Mouse (Mus musculus) spleen, postnatal 36 days (tissue): ENCODE measurements around the gene Adcy4.

Source experiments
- DNase-seq, 2 experiments: peaks; one replicate each; pipeline ENCODE4 v3.0.0; 2022; ENCODE audit warnings: low spot score in 2 of 2, mixed read lengths in 1 of 2

Adcy4 gene

DNA sequence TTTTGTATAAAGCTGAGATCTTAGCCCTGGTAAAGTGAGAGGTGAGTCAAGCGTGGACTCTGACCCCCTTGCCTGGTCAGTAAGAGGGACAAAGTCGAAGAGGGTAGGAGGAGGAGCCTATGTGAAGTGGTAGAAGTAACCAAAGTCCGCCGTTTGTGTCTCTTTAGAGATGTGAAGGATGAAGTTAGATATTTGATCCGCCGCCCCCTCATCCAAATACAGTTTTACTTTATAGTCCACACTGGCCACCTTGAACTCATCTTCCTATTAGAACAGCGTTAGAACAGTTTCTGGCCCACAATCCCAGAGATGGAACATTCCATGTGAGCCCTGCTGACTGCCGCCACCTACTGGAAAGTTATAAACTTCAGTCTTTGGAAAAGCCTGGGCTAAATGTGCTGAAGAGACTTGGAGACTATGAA lies 25.5 kb downstream of the Adcy4 start, which contains the start of gene Cideb:
Gene Cideb (minus strand): TSS at position 96 of the 422 bp plus-strand sequence.
- no peak for DNase-seq

GRCm38 (mm10) chr14:55757566-55757965 lies 26.3 kb downstream of the Adcy4 start:
- no peak for DNase-seq

DNA sequence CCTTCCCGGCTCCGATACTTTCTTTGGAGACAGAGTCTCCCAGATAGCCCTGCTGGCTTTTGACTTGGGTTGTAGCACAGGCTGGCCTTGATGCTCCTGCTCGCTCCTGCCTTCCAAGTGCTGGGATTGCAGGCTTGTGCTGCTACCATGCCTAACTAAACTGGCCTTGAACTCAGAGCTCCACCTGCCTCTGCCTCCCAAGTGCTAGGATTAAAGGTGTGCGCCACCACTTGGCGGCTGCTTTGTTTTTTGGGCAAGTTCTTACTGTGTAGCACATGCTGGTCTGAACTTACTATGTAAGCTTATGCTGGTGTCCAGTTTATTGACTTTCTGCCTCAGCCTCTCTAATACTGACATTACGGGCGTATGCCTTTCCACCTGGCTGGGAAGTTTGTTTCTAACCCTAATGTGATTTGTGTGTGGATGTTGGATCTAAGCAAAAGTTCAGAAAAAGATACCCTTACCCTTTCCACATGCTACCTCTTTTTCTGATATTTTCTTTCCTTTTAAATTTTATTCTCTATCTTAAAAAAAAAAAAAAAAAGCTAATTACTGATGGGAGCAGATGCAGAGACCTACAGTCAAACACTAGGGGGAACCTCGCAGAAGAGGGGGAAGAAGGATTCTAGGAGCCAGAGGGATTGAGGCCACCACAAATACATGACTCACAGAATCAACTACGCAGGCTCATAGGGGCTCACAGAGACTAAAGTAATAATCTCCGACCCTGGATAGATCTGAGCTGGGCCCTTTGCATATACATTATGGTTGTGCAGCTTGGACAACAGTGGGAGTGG lies 36.6 kb downstream of the Adcy4 start:
- DNase-seq, result no peak

- DNase-seq, result no peak
Measured at GRCm38 (mm10) chr14:55745861-55746237, 38.0 kb downstream of the Adcy4 start.

DNA sequence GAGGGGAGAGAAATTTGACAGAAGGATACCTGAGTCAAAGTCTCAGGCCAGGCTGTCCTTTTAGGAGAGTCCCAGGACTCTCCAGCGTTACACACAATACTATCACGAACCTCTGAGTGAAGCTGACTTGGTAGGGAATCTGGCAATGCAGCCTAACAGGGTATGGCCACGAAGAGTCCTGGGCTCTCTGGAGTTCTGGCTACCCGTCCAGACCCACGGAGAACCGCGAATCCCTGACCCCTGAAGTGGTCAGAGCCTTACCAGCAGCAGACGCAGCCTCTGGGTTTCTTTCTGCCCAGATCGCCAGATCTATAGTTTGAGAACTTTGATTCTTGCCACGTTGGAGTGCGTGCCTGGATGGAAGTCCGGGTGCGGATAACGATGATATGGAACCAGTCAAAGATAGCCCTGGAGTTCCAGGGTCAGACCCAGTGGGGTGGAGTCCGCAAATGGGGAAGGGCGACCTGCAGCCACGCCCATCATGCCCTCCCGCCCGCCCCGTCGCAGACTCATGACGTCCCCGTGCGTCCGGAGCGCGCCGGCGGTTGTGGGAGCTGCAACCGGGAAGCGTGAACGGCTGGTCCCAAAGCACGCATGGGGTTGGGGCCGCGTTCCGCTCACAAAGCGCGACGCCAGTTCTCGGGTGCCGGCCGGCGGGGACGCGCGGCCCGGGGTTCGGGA lies 38.6 kb downstream of the Adcy4 start, which contains the start of the genes Dhrs1 and Nop9:
Gene Dhrs1 (minus strand): TSS at position 511 of the 681 bp plus-strand sequence.
Gene Nop9 (plus strand): TSS at position 514 of the 681 bp plus-strand sequence.
- peak; percentile 81 to 84 for DNase-seq

DNA sequence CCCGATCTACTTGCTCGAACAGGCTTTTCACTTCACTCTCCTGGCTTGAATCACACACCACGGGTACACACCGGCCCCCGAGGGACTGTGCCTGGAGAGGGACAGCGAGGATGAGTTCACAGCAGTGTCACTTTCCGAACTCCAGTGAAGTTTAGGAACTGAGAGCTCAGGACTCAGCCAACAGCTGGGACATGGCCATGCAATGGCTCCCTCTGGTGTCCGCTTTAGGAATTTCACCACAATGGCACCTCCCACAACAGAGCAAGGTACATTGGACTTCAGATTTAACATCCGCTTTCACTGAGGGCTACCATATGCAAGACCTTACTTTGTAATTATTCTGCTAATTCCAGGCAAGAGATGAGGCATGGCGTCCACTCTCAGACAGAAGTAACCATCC lies 40.2 kb downstream of the Adcy4 start:
- DNase-seq, result peak; percentile 82 to 83

GRCm38 (mm10) chr14:55737086-55737687 lies 46.7 kb downstream of the Adcy4 start:
- DNase-seq, result no peak

DNA sequence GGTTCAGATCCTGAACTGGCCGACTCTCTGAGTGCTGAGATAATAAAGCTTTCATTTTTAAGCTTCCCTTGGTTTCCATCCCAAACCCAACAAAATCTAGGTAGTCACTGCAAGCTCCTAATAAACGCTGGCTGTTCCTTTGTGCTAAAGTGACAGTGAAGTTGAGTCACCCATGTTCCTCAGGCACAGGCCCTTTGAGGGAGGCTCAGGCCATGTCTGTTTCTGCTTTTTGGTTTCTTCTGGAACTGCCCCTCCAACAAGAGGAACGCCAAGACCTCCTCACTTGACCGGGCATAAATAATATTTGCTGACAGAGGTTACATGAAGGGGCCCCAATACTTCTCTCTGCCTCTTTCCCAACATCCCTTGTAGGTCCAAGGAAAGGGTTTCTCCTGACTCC lies 48.1 kb downstream of the Adcy4 start:
- DNase-seq, result no peak

- no peak for DNase-seq
Measured at GRCm38 (mm10) chr14:55735334-55735733, 48.6 kb downstream of the Adcy4 start.

GRCm38 (mm10) chr14:55734869-55735268 lies 49.0 kb downstream of the Adcy4 start:
- DNase-seq, result no peak

DNA sequence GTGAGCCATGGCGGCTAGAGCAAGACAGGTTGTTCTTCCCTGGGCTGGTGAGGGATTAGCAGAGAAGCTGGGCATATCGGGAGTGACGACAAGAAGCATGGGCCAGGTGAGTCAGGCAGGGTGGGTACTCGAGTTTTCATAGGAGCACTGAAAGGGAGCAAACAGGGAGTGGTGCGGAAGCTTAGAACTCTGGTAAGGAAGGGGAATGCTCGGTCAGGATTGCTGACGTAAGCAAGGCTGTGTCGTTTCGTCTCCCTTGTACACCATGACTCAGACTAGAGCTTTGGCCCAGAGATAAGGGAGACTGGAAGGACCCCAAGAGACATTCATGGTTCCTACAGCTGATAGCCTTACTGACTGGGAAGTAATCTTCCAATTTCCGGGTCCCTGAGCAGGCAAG lies 50.0 kb downstream of the Adcy4 start:
- no peak for DNase-seq

DNA sequence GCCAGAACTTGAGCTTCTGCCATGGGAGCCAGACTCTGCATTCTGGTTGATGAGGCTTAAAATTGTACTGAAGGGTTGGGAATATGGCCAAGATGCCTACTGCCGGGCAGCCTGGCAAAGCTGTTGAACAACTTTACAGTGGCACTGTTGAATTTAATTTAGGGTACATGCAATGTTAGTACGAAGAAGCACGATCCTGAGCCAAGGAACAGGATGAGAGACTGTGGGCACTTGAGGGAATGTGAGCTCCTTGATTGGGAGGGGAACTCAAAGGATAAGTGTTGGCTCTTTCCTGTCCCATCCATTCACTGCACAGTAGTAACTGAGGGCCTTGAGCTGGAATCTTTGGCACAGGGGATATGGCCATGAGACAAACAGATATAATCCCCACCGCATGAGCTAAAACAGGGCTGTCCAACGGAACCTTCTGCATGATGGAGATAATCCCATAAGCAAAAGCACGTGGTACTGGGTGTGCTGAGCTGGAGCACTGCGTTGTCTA lies 53.3 kb downstream of the Adcy4 start:
- no peak for DNase-seq

GRCm38 (mm10) chr14:55730116-55730515 lies 53.8 kb downstream of the Adcy4 start:
- DNase-seq, result no peak

DNA sequence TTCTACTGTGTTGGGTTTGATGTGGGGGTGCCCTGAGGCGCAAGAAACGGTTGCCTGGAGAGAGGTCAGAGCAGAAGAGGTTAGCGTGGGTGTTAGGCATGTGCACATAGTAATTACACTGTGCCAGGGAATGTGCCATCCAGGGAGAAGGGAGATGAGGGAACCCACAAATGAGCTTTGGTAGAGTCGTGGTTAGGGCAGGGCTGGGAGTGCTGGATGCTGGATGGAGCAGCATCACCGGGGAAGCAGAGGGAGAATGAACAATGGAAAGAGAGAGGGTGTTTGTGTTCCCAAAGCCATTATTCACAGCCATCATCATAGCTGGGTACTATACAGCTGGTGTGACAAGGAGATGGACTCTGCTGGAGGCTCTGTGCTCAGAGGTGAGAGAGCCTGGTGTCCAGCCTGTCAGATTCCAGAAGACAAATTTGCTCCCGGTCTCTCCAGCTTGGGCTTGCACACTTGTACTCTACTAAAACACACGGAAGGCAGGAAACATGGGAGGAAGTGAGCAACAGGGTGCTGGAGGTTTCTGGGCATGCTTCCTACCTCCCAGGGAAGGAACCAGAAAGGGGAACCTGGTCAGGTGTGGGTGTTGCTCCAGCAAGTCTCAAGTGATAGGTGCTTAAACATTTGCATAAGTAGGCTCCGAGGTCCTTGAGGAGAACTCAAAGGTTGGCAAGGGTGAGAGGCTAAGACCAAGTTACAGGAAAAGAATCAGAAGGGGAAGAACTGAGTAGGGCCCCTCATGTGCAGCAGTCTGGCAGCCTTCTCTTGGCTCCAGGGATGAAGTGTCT lies 55.8 kb downstream of the Adcy4 start:
- DNase-seq, result peak in 1 of 2 experiments; percentile 18

GRCm38 (mm10) chr14:55726261-55726660 lies 57.6 kb downstream of the Adcy4 start:
- no peak for DNase-seq

DNA sequence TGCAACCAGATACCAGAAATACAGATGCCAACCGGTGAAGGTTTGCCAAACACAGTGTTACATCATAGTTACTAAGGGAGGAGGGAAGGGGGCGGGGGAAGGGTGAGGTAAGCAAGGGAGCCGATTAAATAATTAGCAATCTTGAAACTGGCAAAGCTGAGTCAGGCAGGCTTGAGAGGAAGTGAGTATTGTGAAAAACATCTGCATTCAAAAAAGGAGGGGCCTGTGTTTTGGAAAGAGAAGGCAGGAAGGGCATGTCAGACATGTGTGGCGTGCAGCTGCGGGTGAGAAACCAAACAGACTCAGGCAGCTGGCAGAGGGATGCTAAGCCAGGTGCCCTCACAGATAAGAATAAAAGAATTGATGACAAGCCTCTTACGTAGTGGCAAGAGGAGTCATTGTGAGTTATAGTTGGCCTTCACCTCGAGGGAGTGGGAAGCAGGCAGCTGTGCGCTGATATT lies 59.5 kb downstream of the Adcy4 start:
- DNase-seq, result peak; percentile 80 to 86

DNA sequence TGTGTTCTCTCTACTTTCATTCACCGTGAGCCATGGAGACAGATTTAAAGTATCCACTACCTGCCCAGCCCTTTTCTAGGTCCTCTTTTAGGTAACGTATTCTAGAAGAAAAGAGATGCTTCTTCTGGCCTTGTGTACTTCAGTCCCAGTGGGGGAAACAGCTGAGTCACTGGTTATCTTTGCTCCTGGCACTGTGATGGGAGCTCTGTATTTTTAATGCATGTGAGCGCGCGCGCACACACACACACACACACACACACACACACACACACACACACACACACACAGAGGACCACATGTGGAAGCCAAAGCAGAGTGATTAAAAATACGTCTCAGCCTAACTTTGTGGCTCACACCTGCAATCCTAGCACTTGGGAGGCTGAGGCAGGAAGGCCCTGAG lies 60.5 kb downstream of the Adcy4 start:
- no peak for DNase-seq

DNA sequence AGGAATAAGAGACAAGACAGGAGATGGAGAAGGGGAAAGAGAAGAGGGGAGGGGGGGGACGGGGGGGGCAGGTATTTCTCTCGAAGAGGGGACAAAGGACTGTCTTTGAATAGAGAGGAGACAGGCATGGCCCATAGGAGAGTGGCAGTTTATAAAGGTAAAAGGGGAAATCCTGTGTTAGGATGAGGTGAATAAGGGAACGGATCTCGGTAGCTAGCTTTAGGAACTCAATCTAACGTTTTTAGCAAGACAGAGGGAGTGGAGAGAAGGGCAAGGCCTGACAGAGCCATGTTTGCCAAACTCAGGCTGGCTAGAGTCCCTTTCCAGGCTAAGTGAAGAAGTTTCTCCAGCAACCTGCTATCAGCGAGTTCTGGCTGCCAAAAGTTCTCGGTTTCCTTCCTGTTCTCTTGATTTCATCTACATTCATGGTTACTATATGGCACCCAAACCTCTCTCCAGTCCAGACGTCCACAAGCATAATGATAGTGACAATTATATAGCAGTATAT lies 61.4 kb downstream of the Adcy4 start:
- no peak for DNase-seq

DNA sequence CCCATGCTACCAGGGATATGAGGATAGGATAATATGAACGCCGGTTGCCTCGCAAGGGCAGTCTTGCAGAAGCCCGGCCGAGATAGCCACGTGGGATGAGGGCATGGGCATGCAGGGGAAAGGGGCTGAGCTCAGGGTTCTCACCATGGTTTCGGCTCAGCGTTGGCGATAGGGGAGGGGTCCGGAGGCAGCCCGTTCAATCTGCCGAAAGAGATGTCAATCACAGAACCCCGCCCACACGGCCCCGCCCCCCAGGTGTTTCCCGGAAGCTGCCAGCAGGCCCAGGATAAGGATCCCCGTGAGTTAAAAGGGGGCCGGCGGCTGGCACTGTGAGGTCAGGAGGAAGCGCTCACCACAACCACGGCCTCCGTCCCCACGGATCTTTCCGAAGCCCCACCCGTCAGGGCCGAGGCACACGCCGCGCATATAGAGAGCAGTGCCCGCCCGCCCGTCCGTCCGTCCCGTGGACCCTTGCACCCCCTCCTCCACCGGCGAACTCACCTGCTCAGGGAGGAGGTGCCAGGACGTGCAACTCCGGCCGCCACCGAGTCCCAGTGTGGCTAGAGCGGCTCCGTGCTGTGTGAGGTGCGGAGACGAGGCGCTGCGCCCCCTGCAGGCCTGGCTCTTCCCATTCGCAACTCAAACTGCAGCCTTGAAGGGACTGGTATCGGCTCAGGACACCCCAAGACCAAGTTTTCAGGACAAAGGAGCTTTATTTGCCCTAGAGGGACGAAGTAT lies 62.0 kb downstream of the Adcy4 start, which contains the start of gene Rabggta:
Gene Rabggta (minus strand): TSS at position 564 of the 738 bp plus-strand sequence.
- DNase-seq, result peak; percentile 93 to 94

DNA sequence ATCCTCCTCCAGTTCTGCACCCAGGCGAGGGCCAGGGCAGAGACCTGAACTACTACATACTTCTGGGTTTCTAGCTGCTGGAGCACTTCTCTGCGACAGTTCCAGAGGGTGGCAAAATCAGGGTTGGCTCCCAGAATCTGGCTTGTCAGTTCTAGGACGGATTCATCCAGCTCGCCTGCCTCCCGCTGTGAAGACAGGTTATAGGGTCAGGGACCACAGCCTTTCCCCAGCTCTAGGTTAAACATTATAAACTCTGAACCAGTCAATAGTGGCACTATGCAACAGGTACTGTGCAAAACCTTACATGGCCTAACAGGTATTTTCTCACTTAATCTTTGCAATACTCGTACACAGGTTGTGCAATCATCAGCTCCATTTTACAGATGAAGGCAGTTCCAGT lies 62.8 kb downstream of the Adcy4 start:
- no peak for DNase-seq
